Mouse (Mus musculus) midbrain, embryonic 10.5 days (tissue): ENCODE measurements at regions not wholly inside any gene's neighbourhood (a gene's known extent, or its start where the extent isn't known, plus 50 kb on each side); places are given as distances from the start of the nearest gene placed in this dataset.
"Not testable (repeated sequence)": the region's sequence is repeated elsewhere in the genome, so short reads cannot be mapped to it uniquely, and the experiment has no call there.

Source experiments
- DNase-seq: peaks from one replicate; pipeline ENCODE4 v3.0.0-alpha.2; 2017; ENCODE audit warnings: low spot score
- H3K27ac ChIP-seq: fragments of 300-500 bp; sonication (generic); replicated peaks from 2 replicates; pipeline ENCODE4 v1.5.1; 2016; ENCODE audit warnings: mild to moderate bottlenecking
- H3K27me3 ChIP-seq: fragments of 300-500 bp; sonication (generic); 2 replicates; pipeline ENCODE4 v1.6.1; 2016; ENCODE audit warnings: low read depth, mild to moderate bottlenecking; ENCODE audit not compliant: poor library complexity, severe bottlenecking
- H3K36me3 ChIP-seq: fragments of 300-500 bp; sonication (generic); 2 replicates; pipeline ENCODE4 v1.6.1; 2016; ENCODE audit warnings: mild to moderate bottlenecking, moderate library complexity
- H3K4me1 ChIP-seq: fragments of 300-500 bp; sonication (generic); 2 replicates; pipeline ENCODE4 v1.6.1; 2016
- H3K4me3 ChIP-seq: fragments of 300-500 bp; sonication (generic); 2 replicates; pipeline ENCODE4 v1.5.1; 2016; ENCODE audit warnings: mild to moderate bottlenecking, moderate library complexity
- H3K9me3 ChIP-seq: fragments of 300-500 bp; sonication (generic); replicated peaks from 2 replicates; pipeline ENCODE4 v1.6.1; 2016; ENCODE audit warnings: mild to moderate bottlenecking
- WGBS: fragments of 180-500 bp; shearing (Covaris S2); methylation state at CpG from one replicate; pipeline ENCODE4 v1.1.7; 2016; 5-methylcytosine and 5-hydroxymethylcytosine counted together

- Histone ChIP-seq H3K9me3 (no peaks in the 10 kb centered on the region), H3K27me3 (no peaks in the 10 kb centered on the region), H3K27ac (no peak overlapping the region), H3K4me1 (peaks cover 4% of the 10 kb centered on the region; the same call in 1 of the 2 replicates), H3K36me3 (no peaks in the 10 kb centered on the region), H3K4me3 (no peak overlapping the region)
- no peak for DNase-seq
Measured at GRCm38 (mm10) chr17:62230939-62231338, 650.2 kb downstream of the Efna5 start.

GRCm38 (mm10) chr17:62210441-62211025 is 670.6 kb downstream of the Efna5 start:
- DNase-seq: no peak
- no peaks in the 10 kb centered on the region for H3K9me3 ChIP-seq
- WGBS: 88% methylated on average over 9 of the region's 9 CpGs
- no peaks in the 10 kb centered on the region for H3K4me1 ChIP-seq
- no peaks in the 10 kb centered on the region for H3K27me3 ChIP-seq
- no peak overlapping the region for H3K27ac ChIP-seq
- H3K4me3 ChIP-seq: no peak overlapping the region
- H3K36me3 ChIP-seq: no peaks in the 10 kb centered on the region

DNA sequence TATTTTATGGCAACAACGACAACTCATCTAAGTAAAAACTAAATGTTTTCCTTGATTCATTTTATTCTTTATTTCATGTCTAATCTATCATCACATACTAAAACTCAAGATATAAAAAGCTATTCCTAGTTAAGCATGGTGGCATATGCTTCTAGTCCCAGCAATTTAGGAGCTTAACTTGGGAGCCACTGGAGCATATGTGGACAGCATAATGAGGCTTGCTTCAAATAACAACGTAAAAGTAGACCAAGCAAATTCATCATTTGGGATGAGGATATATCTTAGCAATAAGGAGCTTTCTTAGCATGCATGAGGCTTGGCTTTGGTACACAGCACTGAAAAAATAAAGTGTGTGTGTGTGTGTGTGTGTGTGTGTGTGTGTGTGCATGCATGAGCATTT is 678.5 kb downstream of the Efna5 start:
- no peaks in the 10 kb centered on the region for H3K4me1 ChIP-seq
- whole genome bisulfite sequencing: 85% methylated on average over 2 of the region's 2 CpGs

DNA sequence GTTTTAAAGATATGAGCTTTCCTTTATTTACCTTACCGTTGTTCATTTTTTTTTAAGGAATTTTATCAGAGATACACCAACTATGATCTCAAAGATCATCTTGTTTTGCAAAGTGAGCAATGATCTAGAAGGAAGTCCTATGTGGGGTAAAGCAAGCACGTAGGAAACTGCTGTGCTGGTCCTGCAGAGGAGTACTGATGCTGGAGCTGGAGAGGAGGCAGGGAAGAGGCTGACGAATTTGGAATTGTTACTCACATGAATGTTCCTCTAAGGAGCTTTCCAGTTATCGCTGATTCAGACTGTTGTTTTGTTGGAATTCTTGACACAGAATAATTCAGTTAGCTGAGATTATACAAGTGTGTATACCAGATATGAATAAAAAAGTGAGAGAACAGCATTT is 680.6 kb downstream of the Efna5 start:
- Histone ChIP-seq H3K36me3 (no peaks in the 10 kb centered on the region), H3K27me3 (no peaks in the 10 kb centered on the region), H3K4me1 (no peaks in the 10 kb centered on the region), H3K27ac (no peak overlapping the region), H3K9me3 (no peaks in the 10 kb centered on the region), H3K4me3 (no peak overlapping the region)
- 87% methylated on average over 4 of the region's 4 CpGs for WGBS
- DNase-seq: no peak

More for the DNA sequence above, 678.5 kb downstream of the Efna5 start:
- Histone ChIP-seq H3K27ac (no peak overlapping the region), H3K36me3 (no peaks in the 10 kb centered on the region), H3K27me3 (no peaks in the 10 kb centered on the region), H3K9me3 (no peaks in the 10 kb centered on the region), H3K4me3 (no peak overlapping the region)
- DNase-seq: no peak

DNA sequence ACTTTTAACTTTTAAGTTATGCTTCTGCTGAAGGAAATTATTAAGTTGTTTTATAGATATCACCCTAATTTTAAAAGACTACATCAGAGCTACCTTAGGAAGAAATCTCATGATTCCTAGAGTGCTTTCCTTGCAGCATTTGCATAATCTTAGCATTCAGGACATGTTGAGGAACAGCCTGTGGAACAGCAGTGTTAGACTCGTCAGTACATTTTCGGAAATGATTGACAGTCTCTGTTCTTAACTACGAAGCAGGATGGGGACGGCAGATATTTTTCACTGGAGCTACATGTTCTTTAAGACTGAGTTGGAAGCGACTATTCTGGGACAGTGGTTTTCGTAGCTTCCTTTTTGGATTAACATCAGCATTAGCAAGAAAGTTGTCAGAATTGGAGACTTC is 681.6 kb downstream of the Efna5 start:
- no peak for DNase-seq
- Histone ChIP-seq H3K36me3 (no peaks in the 10 kb centered on the region), H3K4me3 (no peak overlapping the region), H3K27ac (no peak overlapping the region), H3K27me3 (no peaks in the 10 kb centered on the region), H3K4me1 (no peaks in the 10 kb centered on the region), H3K9me3 (no peaks in the 10 kb centered on the region)
- WGBS: 89% methylated on average over 6 of the region's 6 CpGs

- no peak overlapping the region for H3K4me3 ChIP-seq
- peaks cover 8% of the 10 kb centered on the region for H3K4me1 ChIP-seq
- no peaks in the 10 kb centered on the region for H3K9me3 ChIP-seq
- H3K27me3 ChIP-seq: no peaks in the 10 kb centered on the region
- no peak for DNase-seq
- no peaks in the 10 kb centered on the region for H3K36me3 ChIP-seq
- 72% methylated on average over 2 of the region's 2 CpGs for WGBS
- H3K27ac ChIP-seq: peak overlapping the region; percentile 38
Measured at GRCm38 (mm10) chr17:62178612-62179210, 702.4 kb downstream of the Efna5 start.

- Histone ChIP-seq H3K36me3 (no peaks in the 10 kb centered on the region), H3K4me1 (peaks cover 8% of the 10 kb centered on the region), H3K9me3 (no peaks in the 10 kb centered on the region), H3K27ac (no peak overlapping the region), H3K27me3 (no peaks in the 10 kb centered on the region), H3K4me3 (no peak overlapping the region)
- no peak for DNase-seq
- 87% methylated on average over 5 of the region's 5 CpGs for WGBS
Measured at GRCm38 (mm10) chr17:62176336-62176735, 704.8 kb downstream of the Efna5 start.

GRCm38 (mm10) chr17:62172305-62172704 is 708.8 kb downstream of the Efna5 start:
- no peak for DNase-seq
- Histone ChIP-seq H3K27me3 (no peaks in the 10 kb centered on the region), H3K4me3 (no peak overlapping the region), H3K4me1 (no peaks in the 10 kb centered on the region), H3K36me3 (no peaks in the 10 kb centered on the region), H3K27ac (no peak overlapping the region), H3K9me3 (no peaks in the 10 kb centered on the region)
- 92% methylated on average over 5 of the region's 5 CpGs for WGBS

- Histone ChIP-seq H3K27ac (no peak overlapping the region), H3K9me3 (no peaks in the 10 kb centered on the region), H3K27me3 (no peaks in the 10 kb centered on the region), H3K36me3 (no peaks in the 10 kb centered on the region), H3K4me3 (no peak overlapping the region), H3K4me1 (no peaks in the 10 kb centered on the region)
- WGBS: 95% methylated on average over 4 of the region's 4 CpGs
- no peak for DNase-seq
Measured at GRCm38 (mm10) chr17:62171532-62171931, 709.6 kb downstream of the Efna5 start.

DNA sequence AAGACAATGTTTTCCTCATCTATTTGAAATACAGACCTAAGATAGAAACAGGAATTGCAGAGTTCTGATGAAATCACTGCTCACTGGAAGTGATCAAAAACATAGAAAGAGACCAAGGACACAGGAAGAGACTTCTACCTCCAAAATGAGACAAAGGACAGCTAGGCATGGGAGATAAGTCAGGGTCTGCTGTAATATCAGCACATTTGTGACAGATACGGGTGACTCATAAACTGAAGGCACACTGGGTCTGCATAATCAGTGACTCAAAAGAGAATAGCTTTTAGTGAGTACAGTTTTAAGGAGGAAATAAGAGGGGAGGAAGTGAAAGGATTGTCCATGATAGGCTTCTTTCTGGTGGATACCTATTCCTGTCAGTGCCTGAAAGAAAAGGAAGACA is 719.7 kb downstream of the Efna5 start:
- Histone ChIP-seq H3K27me3 (no peaks in the 10 kb centered on the region), H3K9me3 (no peaks in the 10 kb centered on the region), H3K27ac (no peak overlapping the region), H3K4me1 (no peaks in the 10 kb centered on the region), H3K36me3 (no peaks in the 10 kb centered on the region), H3K4me3 (no peak overlapping the region)
- WGBS: 92% methylated on average over 1 of the region's 1 CpGs
- no peak for DNase-seq

GRCm38 (mm10) chr17:62160301-62160700 is 720.8 kb downstream of the Efna5 start:
- DNase-seq: no peak
- Histone ChIP-seq H3K27ac (no peak overlapping the region), H3K27me3 (no peaks in the 10 kb centered on the region), H3K4me1 (no peaks in the 10 kb centered on the region), H3K4me3 (no peak overlapping the region), H3K36me3 (no peaks in the 10 kb centered on the region), H3K9me3 (no peaks in the 10 kb centered on the region)
- WGBS: 88% methylated on average over 2 of the region's 2 CpGs

DNA sequence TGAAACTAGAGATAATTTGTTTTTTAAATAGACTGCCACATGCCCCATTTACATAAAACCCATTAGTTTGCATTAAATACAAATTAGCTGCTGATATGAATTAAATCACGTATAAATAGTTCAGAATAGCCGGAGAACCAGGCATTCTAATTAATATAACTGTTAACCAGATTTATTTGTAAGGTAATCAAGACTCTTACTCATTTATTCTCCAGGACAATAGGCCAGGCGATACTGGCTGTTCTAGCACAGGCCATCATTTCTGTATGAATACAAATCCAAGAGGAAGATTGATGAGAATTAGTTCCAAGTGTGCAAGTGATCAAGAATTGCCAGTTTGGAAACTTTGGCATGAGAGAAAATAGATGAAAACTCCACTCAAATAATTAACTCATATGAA is 746.1 kb downstream of the Efna5 start:
- H3K9me3 ChIP-seq: no peaks in the 10 kb centered on the region
- WGBS: 89% methylated on average over 3 of the region's 3 CpGs

DNA sequence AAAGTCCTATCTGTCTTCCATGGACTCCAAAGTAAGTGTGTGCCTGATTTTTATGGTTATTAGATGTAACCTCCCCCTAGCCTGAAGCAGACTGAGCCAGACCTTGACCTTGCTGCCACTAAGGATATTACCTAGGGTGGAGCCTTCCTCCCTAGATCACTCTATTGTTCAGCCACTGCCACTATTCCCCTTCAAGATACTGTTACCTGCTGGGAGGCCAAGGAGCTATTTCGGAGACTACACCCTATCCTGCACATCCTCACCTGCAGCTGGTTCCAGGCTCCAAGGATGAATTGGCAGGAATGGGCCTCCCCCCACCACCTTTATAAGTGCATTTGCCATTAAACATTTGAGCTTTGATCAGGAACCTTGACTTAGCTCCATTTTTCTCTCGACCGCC is 769.4 kb downstream of the Efna5 start:
- not testable (repeated sequence) for H3K27me3 ChIP-seq, H3K4me1 ChIP-seq, H3K36me3 ChIP-seq, H3K4me3 ChIP-seq, H3K27ac ChIP-seq, H3K9me3 ChIP-seq, DNase-seq
- WGBS: 90% methylated on average over 3 of the region's 3 CpGs

More for the DNA sequence above, 746.1 kb downstream of the Efna5 start:
- Histone ChIP-seq H3K27me3 (no peaks in the 10 kb centered on the region), H3K4me1 (no peaks in the 10 kb centered on the region), H3K36me3 (no peaks in the 10 kb centered on the region), H3K4me3 (no peak overlapping the region), H3K27ac (no peak overlapping the region)
- DNase-seq: no peak

DNA sequence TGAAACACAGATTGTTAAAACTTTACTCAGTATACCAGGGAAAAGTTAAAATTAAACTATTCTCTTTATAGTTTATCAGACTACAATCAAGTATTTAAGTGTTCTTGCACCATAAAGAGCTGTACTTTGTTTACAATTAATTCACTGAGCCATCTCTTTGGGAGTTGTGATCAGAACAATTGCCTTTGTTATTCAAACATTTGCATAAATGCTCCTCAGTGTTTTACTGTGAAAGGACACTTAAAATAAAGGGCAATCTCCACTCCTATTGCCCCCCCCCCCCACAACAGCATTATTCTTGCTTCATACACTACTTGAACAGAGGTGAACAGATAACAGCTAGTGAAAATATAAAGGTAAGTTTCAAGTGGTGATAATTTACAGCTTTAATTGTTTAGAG is 772.1 kb downstream of the Efna5 start:
- Histone ChIP-seq H3K36me3 (no peaks in the 10 kb centered on the region), H3K4me3 (no peak overlapping the region), H3K27ac (no peak overlapping the region), H3K27me3 (no peaks in the 10 kb centered on the region), H3K9me3 (no peaks in the 10 kb centered on the region), H3K4me1 (no peaks in the 10 kb centered on the region)
- no peak for DNase-seq
